Mouse (Mus musculus): ENCODE results near the gene Ccdc50.

GRCm38 (mm10) chr16:27390306-27390705, 1.6 kb downstream of the Ccdc50 start:
- no peak for TF ChIP-seq CTCF (IDR thresholded peaks at IDR 0.05; ENCODE audit: low read depth, low read length)
- no peak for TF ChIP-seq POLR2A (IDR thresholded peaks at IDR 0.05; ENCODE audit: borderline replicate concordance, low read depth, low read length)
